In the genomic region with DNA sequence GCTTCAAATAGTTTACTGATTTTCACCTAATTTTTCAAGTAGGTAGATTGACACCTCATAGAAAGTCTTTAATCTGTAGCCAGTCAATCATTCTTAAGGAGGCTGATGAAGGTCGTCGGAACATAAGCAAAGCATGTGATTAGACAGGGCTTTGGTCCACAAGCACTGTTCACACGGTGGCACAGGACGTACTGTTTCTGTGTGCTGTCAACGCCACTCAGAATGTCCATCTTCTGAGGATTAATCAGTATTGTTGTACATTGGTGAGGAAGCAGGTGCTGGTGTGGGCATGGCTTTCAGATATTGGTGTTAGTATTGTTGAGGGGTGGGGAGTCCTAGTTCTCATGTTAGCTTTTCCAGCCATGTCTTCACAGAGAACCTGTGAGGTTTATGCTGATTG, we compare ENCODE assay signal across 12 mouse cellular contexts.
A peak's percentile ranks its signal among the peaks of the same experiment; 100 is the strongest.
DNase-seq lines count a peak whose midpoint lies in the region; ATAC-seq and TF ChIP-seq lines count a peak whose summit lies in the region.
"Had no signal": no experiment of that assay in that cellular context is flagged by ENCODE, and none has a peak within 500 bp of the region (broad histone marks: within the 10 kb centered on the region; RNA-seq: fewer than 3 reads in every experiment).

No protein-coding gene starts in this region.

- TF ChIP-seq EP300 in heart, adult 2 months (IDR thresholded peaks at IDR 0.05; ENCODE audit: insufficient read depth, low read depth, low read length), result peak; percentile 100

- no peak for ATAC-seq in midbrain, postnatal 0 days (ENCODE audit: low FRiP score)
- ATAC-seq in midbrain, embryonic 14.5 days (ENCODE audit: low FRiP score, low TSS enrichment), result no peak
- no peak for ATAC-seq in heart, embryonic 14.5 days (ENCODE audit: insufficient number of reproducible peaks, insufficient read depth, low FRiP score, low read depth)
- ATAC-seq: intestine, postnatal 0 days; Patski had no signal

- TF ChIP-seq POLR2A in heart, adult 2 months (IDR thresholded peaks at IDR 0.05; ENCODE audit: insufficient read depth, low read depth, low read length), result peak; percentile 53; the same call in 1 of the 2 replicates

- H3K9ac ChIP-seq in heart, adult 2 months (ENCODE audit: low read depth, low read length), result peak overlapping the region; percentile 62
- no peak overlapping the region for H3K9ac ChIP-seq in midbrain, postnatal 0 days (replicated peaks; ENCODE audit: low read length, poor library complexity, severe bottlenecking)
- H3K9ac ChIP-seq in midbrain, embryonic 14.5 days (replicated peaks; ENCODE audit: low read length), result no peak overlapping the region
- H3K9ac ChIP-seq in heart, embryonic 14.5 days (ENCODE audit: low read length), result no peak overlapping the region

- peak in 1 of 2 experiments; percentile 54 for DNase-seq in heart, adult 2 months
- DNase-seq in heart, postnatal 4 days, result no peak
- DNase-seq in midbrain, postnatal 0 days (ENCODE audit: low spot score), result no peak
- no peak for DNase-seq in midbrain, embryonic 14.5 days
- DNase-seq in naive thymus-derived CD4-positive, alpha-beta T cell, adult 2 months (ENCODE audit: low read depth), result peak; percentile 30
- no peak for DNase-seq in layer of hippocampus, adult 9-11 months
- DNase-seq: kidney, postnatal 4 days had no signal

- H3K27me3 ChIP-seq in heart, adult 2 months (ENCODE audit: control insufficient read depth, insufficient read depth, low read length), result no peaks in the 10 kb centered on the region
- H3K27me3 ChIP-seq in midbrain, postnatal 0 days (ENCODE audit: insufficient read depth, low read length), result no peaks in the 10 kb centered on the region
- H3K27me3 ChIP-seq in midbrain, embryonic 14.5 days (ENCODE audit: control insufficient read depth, insufficient read depth, low read length), result no peaks in the 10 kb centered on the region
- no peaks in the 10 kb centered on the region for H3K27me3 ChIP-seq in heart, embryonic 14.5 days (ENCODE audit: control insufficient read depth, insufficient read depth, low read length)
- H3K27me3 ChIP-seq: CH12.LX, Patski had no signal

- H3K9me3 ChIP-seq in midbrain, postnatal 0 days (ENCODE audit: low read length), result no peaks in the 10 kb centered on the region
- no peaks in the 10 kb centered on the region for H3K9me3 ChIP-seq in midbrain, embryonic 14.5 days (ENCODE audit: control insufficient read depth, low read length)
- no peaks in the 10 kb centered on the region for H3K9me3 ChIP-seq in heart, embryonic 14.5 days (ENCODE audit: control insufficient read depth, low read length)
- H3K9me3 ChIP-seq: midbrain, embryonic 10.5 days had no signal

- peaks cover 2% of the 10 kb centered on the region for H3K79me2 ChIP-seq in heart, adult 2 months (replicated peaks; ENCODE audit: control insufficient read depth, insufficient read depth, low read length)

- intact Hi-C loops in heart, adult 2 months (cut with DNase I), result loop anchor here (2.0 kb wide), 2 partner anchors 59 to 79 kb away; no protein-coding TSS in a partner anchor

- H3K4me1 ChIP-seq in heart, adult 2 months (ENCODE audit: control insufficient read depth, insufficient read depth, low read length), result peaks cover 24% of the 10 kb centered on the region
- H3K4me1 ChIP-seq in midbrain, postnatal 0 days (ENCODE audit: insufficient read depth, low read length), result peaks cover 4% of the 10 kb centered on the region; the same call in 1 of the 2 replicates
- no peaks in the 10 kb centered on the region for H3K4me1 ChIP-seq in midbrain, embryonic 14.5 days (ENCODE audit: control insufficient read depth, insufficient read depth, low read length)
- H3K4me1 ChIP-seq in heart, embryonic 14.5 days (ENCODE audit: control insufficient read depth in 2 of 2, insufficient read depth in 2 of 2, low read length in 2 of 2), result peaks cover 8 to 44% of the 10 kb centered on the region in 2 experiments

- H3K36me3 ChIP-seq in heart, adult 2 months (ENCODE audit: control insufficient read depth, insufficient read depth, low read length), result peaks cover 36% of the 10 kb centered on the region
- H3K36me3 ChIP-seq in midbrain, postnatal 0 days (ENCODE audit: insufficient read depth, low read length), result no peaks in the 10 kb centered on the region
- no peaks in the 10 kb centered on the region for H3K36me3 ChIP-seq in midbrain, embryonic 14.5 days (ENCODE audit: control insufficient read depth, insufficient read depth, low read length)
- H3K36me3 ChIP-seq in heart, embryonic 14.5 days (ENCODE audit: control insufficient read depth, insufficient read depth, low read length), result no peaks in the 10 kb centered on the region
- H3K36me3 ChIP-seq: midbrain, embryonic 10.5 days had no signal

- H3K27ac ChIP-seq in heart, adult 2 months, result peak overlapping the region; percentile 100
- H3K27ac ChIP-seq in midbrain, postnatal 0 days (ENCODE audit: low read depth, low read length), result no peak overlapping the region
- no peak overlapping the region for H3K27ac ChIP-seq in midbrain, embryonic 14.5 days (replicated peaks; ENCODE audit: low read depth, low read length)
- H3K27ac ChIP-seq in heart, embryonic 14.5 days (replicated peaks in 1 of 2; ENCODE audit: control insufficient read depth in 1 of 2, insufficient read depth in 1 of 2, low read depth in 2 of 2, low read length in 2 of 2), result no peak overlapping the region
- H3K27ac ChIP-seq: midbrain, embryonic 10.5 days had no signal

- peak overlapping the region; percentile 20 for H3K4me3 ChIP-seq in heart, adult 2 months
- H3K4me3 ChIP-seq in midbrain, postnatal 0 days (ENCODE audit: low read depth, low read length), result no peak overlapping the region
- no peak overlapping the region for H3K4me3 ChIP-seq in midbrain, embryonic 14.5 days (replicated peaks; ENCODE audit: low read depth, low read length)
- no peak overlapping the region for H3K4me3 ChIP-seq in heart, embryonic 14.5 days (ENCODE audit: control insufficient read depth in 1 of 2, insufficient read depth in 1 of 2, low read depth in 1 of 2, low read length in 2 of 2)
- H3K4me3 ChIP-seq: midbrain, embryonic 10.5 days had no signal

- peak overlapping the region; percentile 7; the same call in 1 of the 2 replicates for H3K4me2 ChIP-seq in midbrain, postnatal 0 days (ENCODE audit: low read depth, low read length, poor library complexity, severe bottlenecking)
- no peak overlapping the region for H3K4me2 ChIP-seq in midbrain, embryonic 14.5 days (ENCODE audit: low read length)
- 0 out of 2 replicates have a peak overlapping the region, but pooled peaks have one; percentile 21 for H3K4me2 ChIP-seq in heart, embryonic 14.5 days (ENCODE audit: low read length)

- TF ChIP-seq CTCF in heart, adult 2 months (IDR thresholded peaks at IDR 0.05), result no peak
- TF ChIP-seq CTCF in midbrain, postnatal 0 days (IDR thresholded peaks at IDR 0.05), result no peak

- 38% methylated on average over 5 of the region's 5 CpGs for WGBS in heart, adult 2 months
- 47% methylated on average over 5 of the region's 5 CpGs for WGBS in midbrain, postnatal 0 days
- whole genome bisulfite sequencing in midbrain, embryonic 14.5 days, result 58% methylated on average over 5 of the region's 5 CpGs
- 28% methylated on average over 5 of the region's 5 CpGs for WGBS in heart, embryonic 14.5 days
